Mouse (Mus musculus) cortical plate, adult 2 months (tissue): Measurements from ENCODE around the gene Ythdf1. TPM values are rescaled to one million over a fixed set of nuclear protein-coding genes. Genes with fewer than 3 reads are reported as not detected.

Experiments
- H3K27ac ChIP-seq: fragments of 200-500 bp; 2 replicates; pipeline ENCODE4 v1.5.1; 2012; ENCODE audit warnings: low read length, control low read depth, inconsistent platforms; ENCODE audit not compliant: insufficient read depth
- H3K4me1 ChIP-seq: fragments of 200-500 bp; 2 replicates; pipeline ENCODE4 v1.6.1; 2011; ENCODE audit warnings: low read length; ENCODE audit not compliant: control insufficient read depth, insufficient read depth
- H3K4me3 ChIP-seq: fragments of 200-500 bp; 2 replicates; pipeline ENCODE4 v1.5.1; 2011; ENCODE audit warnings: mild to moderate bottlenecking, low read length, control low read depth; ENCODE audit not compliant: insufficient read depth
- CTCF ChIP-seq: fragments of 200-500 bp; IDR thresholded peaks from 2 replicates; pipeline ENCODE4 v1.5.1; 2011; ENCODE audit warnings: mild to moderate bottlenecking, control low read depth, low read length; ENCODE audit not compliant: insufficient read depth; ENCODE audit errors: extremely low read depth
- POLR2A ChIP-seq: fragments of 200-500 bp; IDR thresholded peaks from 2 replicates; pipeline ENCODE4 v1.6.1; 2011; ENCODE audit warnings: mild to moderate bottlenecking, low read length, control low read depth; ENCODE audit not compliant: insufficient read depth; ENCODE audit errors: extremely low read depth
- polyA plus RNA-seq: library from polyadenylated mRNA; depleted of rRNA; stranded (reverse); fragments of >200 nt; gene quantifications from 2 replicates; pipeline ENCODE4 v1.2.3, GENCODE M21; 2012; rRNA removed

Gene Ythdf1
- polyA plus RNA-seq, 1 experiment: 49.1 TPM

GRCm38 (mm10) chr2:180855005-180855544 is 65.7 kb downstream of the Ythdf1 start:
- no peak overlapping the region for H3K27ac ChIP-seq
- H3K4me1 ChIP-seq: no peaks in the 10 kb centered on the region
- TF ChIP-seq CTCF: no peak
- no peak for TF ChIP-seq POLR2A
- H3K4me3 ChIP-seq: no peak overlapping the region

Other genes with a start within 250 kb of the Ythdf1 start
- 28.1 and 32.9 TPM in 2 replicates for gene Dido1, start 210.9 kb downstream of the Ythdf1 start, polyA plus RNA-seq
- gene Gid8, start 210.8 kb downstream of the Ythdf1 start, polyA plus RNA-seq: 57.5 and 60.4 TPM in 2 replicates
- 1.0 and 1.3 TPM in 2 replicates for gene Slc17a9, start 195.7 kb downstream of the Ythdf1 start, polyA plus RNA-seq
- 0.08 TPM in 1 of 2 replicates, not detected in the other for gene Bhlhe23, start 144.0 kb downstream of the Ythdf1 start, polyA plus RNA-seq
- gene Birc7, start 8.1 kb upstream of the Ythdf1 start, polyA plus RNA-seq: 0.23 and 0.32 TPM in 2 replicates
- 89.8 and 99.6 TPM in 2 replicates for gene Nkain4, start 33.8 kb upstream of the Ythdf1 start, polyA plus RNA-seq
- 146 and 163 TPM in 2 replicates for gene Arfgap1, start 46.3 kb upstream of the Ythdf1 start, polyA plus RNA-seq
- gene Col20a1, start 65.6 kb upstream of the Ythdf1 start, polyA plus RNA-seq: 2.8 and 3.1 TPM in 2 replicates
- gene Chrna4, start 122.6 kb upstream of the Ythdf1 start, polyA plus RNA-seq: 17.6 and 17.7 TPM in 2 replicates
- 171 and 180 TPM in 2 replicates for gene Kcnq2, start 214.4 kb upstream of the Ythdf1 start, polyA plus RNA-seq
- 1,125 and 1,195 TPM in 2 replicates for gene Eef1a2, start 236.1 kb upstream of the Ythdf1 start, polyA plus RNA-seq